Mouse (Mus musculus) liver, embryonic 16.5 days (tissue): ENCODE results near the gene Dlx5. TPM values are rescaled to one million over a fixed set of nuclear protein-coding genes. Genes with fewer than 3 reads are reported as not detected.

Experiments
- ATAC-seq: fragments of 200-750 bp; cut with Nextera tagmentation; 2 replicates; pipeline ENCODE4 v1.8.0; 2017; ENCODE audit warnings: low read depth, mild to moderate bottlenecking, moderate number of reproducible peaks, moderate library complexity
- H3K27ac ChIP-seq: fragments of 300-500 bp; sonication (generic); 2 replicates; pipeline ENCODE4 v1.5.1; 2014; ENCODE audit warnings: mild to moderate bottlenecking, low read length
- H3K27me3 ChIP-seq: fragments of 300-500 bp; sonication (generic); 2 replicates; pipeline ENCODE4 v1.6.1; 2014; ENCODE audit warnings: low read depth, low read length, mixed read lengths; ENCODE audit not compliant: control insufficient read depth, insufficient read depth
- H3K36me3 ChIP-seq: fragments of 300-500 bp; sonication (generic); 2 replicates; pipeline ENCODE4 v1.6.1; 2014; ENCODE audit warnings: mild to moderate bottlenecking; ENCODE audit not compliant: control insufficient read depth, insufficient read depth
- H3K4me1 ChIP-seq: fragments of 300-500 bp; sonication (generic); 2 replicates; pipeline ENCODE4 v1.6.1; 2014; ENCODE audit warnings: low read depth, low read length, mixed read lengths; ENCODE audit not compliant: control insufficient read depth
- H3K4me2 ChIP-seq: fragments of 300-500 bp; sonication (generic); 2 replicates; pipeline ENCODE4 v1.6.1; 2014; ENCODE audit warnings: low read depth, low read length, mixed read lengths
- H3K4me3 ChIP-seq: fragments of 300-500 bp; sonication (generic); 2 replicates; pipeline ENCODE4 v1.5.1; 2014; ENCODE audit warnings: low read depth, mild to moderate bottlenecking, low read length
- H3K9ac ChIP-seq: fragments of 300-500 bp; sonication (generic); 2 replicates; pipeline ENCODE4 v1.6.1; 2014; ENCODE audit warnings: low read depth, low read length
- H3K9me3 ChIP-seq: fragments of 300-500 bp; sonication (generic); replicated peaks from 2 replicates; pipeline ENCODE4 v1.6.1; 2016; ENCODE audit warnings: low read length; ENCODE audit not compliant: control insufficient read depth
- WGBS: fragments of 180-500 bp; shearing (Covaris S2); extraction: QIAGEN DNeasy Blood & Tissue Kit; methylation state at CpG from one replicate; pipeline ENCODE4 v1.1.7; 2014; ENCODE audit not compliant: insufficient replicate concordance; 5-methylcytosine and 5-hydroxymethylcytosine counted together
- polyA plus RNA-seq: library from polyadenylated mRNA; unstranded; fragments of >200 nt; fragmentation: Nextera tagmentation; extraction: Ambion mirVana; gene quantifications from 2 replicates; pipeline ENCODE4 v1.2.1, GENCODE M21; 2015

The Dlx5 gene
- 0.12 TPM in 1 of 2 replicates, not detected in the other for polyA plus RNA-seq

- Histone ChIP-seq H3K36me3 (no peaks in the 10 kb centered on the region), H3K4me3 (0 out of 2 replicates have a peak within 1 kb of the TSS, but pooled peaks have one; percentile 6), H3K4me1 (no peaks in the 10 kb centered on the region), H3K27me3 (peaks cover 74% of the 10 kb centered on the region), H3K27ac (no peak within 1 kb of the TSS), H3K9me3 (no peaks in the 10 kb centered on the region), H3K4me2 (peak within 1 kb of the TSS; percentile 34; the same call in 1 of the 2 replicates), H3K9ac (no peak within 1 kb of the TSS)
- 1% methylated on average over 36 of the region's 42 CpGs for WGBS
- ATAC-seq = no peak
These were observed at the start of gene Dlx5 for GRCm38 (mm10) chr6:6881638-6882190. Gene Dlx5 (minus strand): TSS chr6:6882085.

GRCm38 (mm10) chr6:6931507-6931906 is 49.6 kb upstream of the Dlx5 start:
- 66% methylated on average over 4 of the region's 4 CpGs for WGBS
- Histone ChIP-seq H3K9ac (no peak overlapping the region), H3K9me3 (no peaks in the 10 kb centered on the region), H3K36me3 (no peaks in the 10 kb centered on the region), H3K27ac (no peak overlapping the region), H3K4me1 (no peaks in the 10 kb centered on the region), H3K4me3 (no peak overlapping the region), H3K4me2 (no peak overlapping the region), H3K27me3 (no peaks in the 10 kb centered on the region)
- no peak for ATAC-seq

GRCm38 (mm10) chr6:6930831-6931230 is 48.9 kb upstream of the Dlx5 start:
- no peak overlapping the region for H3K4me3 ChIP-seq
- no peaks in the 10 kb centered on the region for H3K4me1 ChIP-seq
- H3K27ac ChIP-seq = no peak overlapping the region
- H3K9ac ChIP-seq = no peak overlapping the region
- ATAC-seq = no peak
- no peaks in the 10 kb centered on the region for H3K36me3 ChIP-seq
- 67% methylated on average over 4 of the region's 4 CpGs for WGBS
- H3K4me2 ChIP-seq = no peak overlapping the region
- no peaks in the 10 kb centered on the region for H3K9me3 ChIP-seq
- H3K27me3 ChIP-seq = no peaks in the 10 kb centered on the region

GRCm38 (mm10) chr6:6925264-6925663 is 43.4 kb upstream of the Dlx5 start:
- no peak overlapping the region for H3K4me2 ChIP-seq
- no peaks in the 10 kb centered on the region for H3K27me3 ChIP-seq
- no peak overlapping the region for H3K27ac ChIP-seq
- H3K4me3 ChIP-seq = no peak overlapping the region
- 25% methylated on average over 1 of the region's 1 CpGs for WGBS
- H3K9me3 ChIP-seq = no peaks in the 10 kb centered on the region
- H3K4me1 ChIP-seq = no peaks in the 10 kb centered on the region
- H3K36me3 ChIP-seq = no peaks in the 10 kb centered on the region
- no peak for ATAC-seq
- no peak overlapping the region for H3K9ac ChIP-seq

GRCm38 (mm10) chr6:6917334-6917733 is 35.4 kb upstream of the Dlx5 start:
- no peak overlapping the region for H3K9ac ChIP-seq
- H3K27me3 ChIP-seq = no peaks in the 10 kb centered on the region
- H3K9me3 ChIP-seq = no peaks in the 10 kb centered on the region
- H3K4me3 ChIP-seq = no peak overlapping the region
- no peak overlapping the region for H3K4me2 ChIP-seq
- no peak overlapping the region for H3K27ac ChIP-seq
- WGBS = 71% methylated on average over 4 of the region's 4 CpGs
- H3K36me3 ChIP-seq = no peaks in the 10 kb centered on the region
- H3K4me1 ChIP-seq = no peaks in the 10 kb centered on the region
- no peak for ATAC-seq

GRCm38 (mm10) chr6:6915526-6915915 is 33.6 kb upstream of the Dlx5 start:
- Histone ChIP-seq H3K4me3 (no peak overlapping the region), H3K36me3 (no peaks in the 10 kb centered on the region), H3K27ac (no peak overlapping the region), H3K4me2 (no peak overlapping the region), H3K27me3 (no peaks in the 10 kb centered on the region), H3K9ac (no peak overlapping the region), H3K4me1 (no peaks in the 10 kb centered on the region), H3K9me3 (no peaks in the 10 kb centered on the region)
- 25% methylated on average over 9 of the region's 9 CpGs for WGBS
- ATAC-seq = no peak

GRCm38 (mm10) chr6:6914849-6915525 is 33.1 kb upstream of the Dlx5 start:
- 24% methylated on average over 5 of the region's 5 CpGs for WGBS
- H3K27me3 ChIP-seq = no peaks in the 10 kb centered on the region
- H3K27ac ChIP-seq = no peak overlapping the region
- no peaks in the 10 kb centered on the region for H3K4me1 ChIP-seq
- ATAC-seq = no peak
- no peaks in the 10 kb centered on the region for H3K36me3 ChIP-seq
- no peak overlapping the region for H3K4me2 ChIP-seq
- no peak overlapping the region for H3K9ac ChIP-seq
- H3K9me3 ChIP-seq = no peaks in the 10 kb centered on the region
- no peak overlapping the region for H3K4me3 ChIP-seq

GRCm38 (mm10) chr6:6914304-6914703 is 32.4 kb upstream of the Dlx5 start:
- Histone ChIP-seq H3K4me3 (no peak overlapping the region), H3K4me1 (no peaks in the 10 kb centered on the region), H3K9ac (no peak overlapping the region), H3K9me3 (no peaks in the 10 kb centered on the region), H3K36me3 (no peaks in the 10 kb centered on the region), H3K4me2 (no peak overlapping the region), H3K27ac (no peak overlapping the region), H3K27me3 (no peaks in the 10 kb centered on the region)
- no peak for ATAC-seq
- 68% methylated on average over 1 of the region's 1 CpGs for WGBS

GRCm38 (mm10) chr6:6909586-6909985 is 27.7 kb upstream of the Dlx5 start:
- 67% methylated on average over 8 of the region's 8 CpGs for WGBS
- Histone ChIP-seq H3K36me3 (no peaks in the 10 kb centered on the region), H3K9ac (no peak overlapping the region), H3K27me3 (no peaks in the 10 kb centered on the region), H3K4me1 (no peaks in the 10 kb centered on the region), H3K4me2 (no peak overlapping the region), H3K4me3 (no peak overlapping the region), H3K9me3 (no peaks in the 10 kb centered on the region), H3K27ac (no peak overlapping the region)
- no peak for ATAC-seq
